Mouse (Mus musculus): ENCODE results near the gene Mapkap1. TPM values are rescaled to one million over a fixed set of nuclear protein-coding genes. Genes with fewer than 3 reads are reported as not detected.

Gene Mapkap1
- polyA plus RNA-seq (2017; shearing (Covaris generic)), result 108 TPM

DNA sequence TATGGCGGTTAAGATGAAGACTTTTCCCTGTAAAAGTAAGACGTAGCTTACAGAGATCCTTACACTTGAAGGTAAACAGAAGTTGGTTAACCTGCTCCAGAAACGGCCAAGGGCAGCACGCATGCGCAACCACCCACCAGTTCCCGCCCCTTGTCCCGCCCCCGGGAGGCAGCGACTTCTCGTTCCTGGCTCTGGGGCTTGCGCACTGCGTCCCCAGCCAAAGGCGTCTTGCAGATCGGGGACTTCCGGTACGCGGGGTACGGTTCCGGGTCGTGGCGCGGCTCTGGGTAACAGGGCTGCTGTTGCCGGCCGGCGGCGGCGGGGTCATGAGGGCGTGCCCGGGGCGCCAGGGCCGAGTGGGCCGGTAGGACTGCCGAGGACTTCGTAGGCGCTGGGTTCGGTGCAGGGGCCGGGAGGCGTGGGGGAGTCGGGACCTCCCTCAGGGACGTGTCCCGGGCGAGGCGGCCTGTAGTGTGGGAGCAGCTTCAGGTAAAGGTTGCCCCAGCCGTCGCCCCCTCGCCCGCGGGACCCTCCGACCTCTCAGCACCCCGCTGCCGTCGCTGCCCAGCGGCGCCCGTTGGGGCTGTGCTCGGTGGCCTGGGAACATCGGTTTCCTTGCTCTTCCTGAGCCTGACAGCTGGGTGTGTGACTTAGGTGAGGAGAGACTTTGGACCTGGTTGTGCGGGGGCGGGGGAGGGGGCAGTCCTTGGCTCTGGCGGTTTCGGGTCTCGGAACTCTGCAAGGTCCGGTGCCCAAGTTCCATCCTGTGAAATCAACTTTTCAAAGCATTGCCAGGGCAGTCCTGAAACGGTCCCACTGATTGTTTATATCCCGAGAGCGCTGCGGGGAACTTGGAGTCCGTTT lies at the start of gene Mapkap1:
Gene Mapkap1, plus strand, starts transcription at position 171 of the 864 bp plus-strand sequence.

DNA sequence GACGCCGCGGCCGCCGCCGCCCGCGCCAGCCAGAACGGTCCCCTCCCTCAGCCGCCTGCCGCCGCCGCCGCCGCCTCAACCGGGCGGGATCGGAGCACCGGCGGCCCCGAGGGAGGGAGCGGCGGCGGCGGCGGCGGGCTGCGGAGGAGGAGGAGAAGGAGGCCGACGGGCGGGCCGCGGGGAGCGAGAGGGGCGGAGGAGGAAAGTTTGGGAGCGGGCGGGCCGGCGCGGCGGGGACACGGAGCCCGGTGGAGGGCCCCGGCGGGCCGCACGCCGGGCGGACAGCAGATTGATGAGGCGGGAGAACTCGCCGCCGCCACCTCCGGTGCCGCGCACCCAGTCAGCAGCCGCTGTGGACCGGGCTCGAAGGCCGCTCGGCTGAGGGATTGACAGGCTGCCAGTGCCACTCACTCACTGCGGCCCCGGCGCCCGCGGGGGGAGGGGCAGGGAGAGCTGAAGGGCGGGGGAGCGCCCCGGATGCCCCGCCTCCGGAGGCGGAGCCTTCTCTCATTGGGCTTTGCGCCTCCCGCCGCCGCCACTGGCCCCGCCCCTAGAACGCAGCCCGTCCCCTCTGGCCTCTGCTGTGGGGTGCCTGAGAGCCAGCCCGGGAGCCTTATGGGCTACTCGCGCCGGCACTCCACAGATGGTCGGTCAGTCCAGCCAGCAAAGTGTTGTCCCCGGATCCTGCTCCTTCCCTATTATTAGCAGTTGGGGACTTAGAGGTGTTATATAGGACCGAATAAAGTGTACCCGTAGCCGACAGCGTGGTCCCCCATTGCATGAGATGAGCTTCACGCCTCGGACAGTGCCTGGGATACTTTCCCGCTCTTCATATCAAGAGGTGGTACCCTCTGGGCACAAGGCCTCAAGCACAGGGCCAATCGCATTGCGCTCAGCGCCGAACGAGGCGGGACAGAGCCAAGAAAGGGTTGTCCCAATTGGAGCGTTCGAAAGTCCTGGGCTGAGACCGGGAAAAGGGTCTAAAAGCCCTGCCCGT lies 34.0 kb upstream of the Mapkap1 start, which contains the start of gene Pbx3:
Gene Pbx3, minus strand, starts transcription at position 838 of the 997 bp plus-strand sequence.

Other genes with a start within 250 kb of the Mapkap1 start
- gene Pbx3, start 33.6 kb upstream of the Mapkap1 start, polyA plus RNA-seq (2017; shearing (Covaris generic)), result 6.2 TPM